Mouse (Mus musculus): ENCODE measurements around the gene Upf1. TPM values are rescaled to one million over a fixed set of nuclear protein-coding genes. Genes with fewer than 3 reads are reported as not detected.
A peak's percentile ranks its signal among the peaks of the same experiment; 100 is the strongest.

Upf1 gene
- total RNA-seq, 2 experiments from 2014 or later = 40.8 to 48.8 TPM

- DNase-seq = no peak
- intact Hi-C loops (cut with DNase I) = no loop called here
These were observed 8.5 kb upstream of the Upf1 start for GRCm38 (mm10) chr8:70361484-70362032.

DNA sequence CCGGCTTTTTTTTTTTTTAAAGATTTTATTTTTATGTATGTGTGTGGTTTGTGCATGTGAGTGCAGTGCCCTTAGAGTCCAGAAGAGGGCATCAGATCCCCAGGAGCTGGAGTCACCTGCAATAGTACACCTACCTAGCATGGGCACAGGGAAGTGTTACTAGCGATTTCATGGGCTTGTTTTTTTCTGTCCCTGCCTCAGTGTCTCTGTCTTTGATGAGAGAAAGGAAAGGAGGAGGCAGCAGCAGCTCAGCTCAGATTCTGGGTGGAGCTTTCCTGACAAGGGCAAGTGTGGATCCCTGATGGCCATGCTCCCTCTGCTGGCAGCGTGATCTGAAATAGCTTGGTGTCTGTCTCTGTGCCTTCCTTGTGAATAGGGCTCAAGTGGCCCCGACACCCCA lies 7.7 kb upstream of the Upf1 start:
- intact Hi-C loops (cut with DNase I) = no loop called here
- DNase-seq = no peak

DNA sequence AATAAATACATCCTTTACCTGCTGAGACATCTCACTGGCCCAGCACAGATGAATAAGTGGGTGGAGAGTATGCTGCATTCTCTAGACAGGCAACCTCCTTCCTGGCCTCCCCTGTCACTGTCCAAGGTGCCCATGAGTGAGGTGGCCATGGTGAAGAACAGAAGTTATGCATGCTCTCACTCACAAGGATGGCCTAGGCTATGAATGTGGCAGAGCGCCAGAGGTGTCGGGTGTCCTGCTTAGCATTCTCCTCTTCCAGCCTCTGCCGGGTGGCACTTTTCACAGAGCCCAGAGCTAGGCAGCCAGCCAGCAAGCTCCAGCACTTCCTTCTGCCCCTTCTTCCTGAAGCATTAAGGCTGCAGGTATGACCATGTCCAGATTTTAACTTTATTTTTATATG lies 6.3 kb upstream of the Upf1 start:
- intact Hi-C loops (cut with DNase I) = no loop called here
- DNase-seq = peak; percentile 62 to 65

- intact Hi-C loops (cut with DNase I) = no loop called here
- DNase-seq = no peak
These were observed 3.0 kb upstream of the Upf1 start for GRCm38 (mm10) chr8:70356111-70356510.

DNA sequence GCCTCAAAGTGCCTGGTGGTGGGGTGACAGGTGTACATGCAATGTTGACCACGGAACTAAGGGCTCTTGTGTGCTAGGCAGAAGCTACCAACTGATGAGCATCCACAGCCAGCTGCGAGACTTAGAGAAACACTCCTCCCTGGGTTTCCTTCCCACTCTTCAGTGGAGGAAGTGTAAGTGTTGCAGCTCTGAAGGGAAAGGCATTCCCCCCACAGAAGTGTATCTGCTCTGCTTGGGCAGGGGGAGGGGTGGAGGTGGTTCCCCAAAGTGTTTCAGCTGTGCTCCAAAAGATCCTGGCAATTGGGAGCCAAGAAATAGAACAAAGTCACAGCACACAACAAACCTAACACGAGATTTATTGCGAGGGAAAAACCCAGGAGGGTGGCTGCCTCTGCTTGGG lies 926 bp upstream of the Upf1 start:
- no peak for DNase-seq
- intact Hi-C loops (cut with DNase I) = no loop called here

DNA sequence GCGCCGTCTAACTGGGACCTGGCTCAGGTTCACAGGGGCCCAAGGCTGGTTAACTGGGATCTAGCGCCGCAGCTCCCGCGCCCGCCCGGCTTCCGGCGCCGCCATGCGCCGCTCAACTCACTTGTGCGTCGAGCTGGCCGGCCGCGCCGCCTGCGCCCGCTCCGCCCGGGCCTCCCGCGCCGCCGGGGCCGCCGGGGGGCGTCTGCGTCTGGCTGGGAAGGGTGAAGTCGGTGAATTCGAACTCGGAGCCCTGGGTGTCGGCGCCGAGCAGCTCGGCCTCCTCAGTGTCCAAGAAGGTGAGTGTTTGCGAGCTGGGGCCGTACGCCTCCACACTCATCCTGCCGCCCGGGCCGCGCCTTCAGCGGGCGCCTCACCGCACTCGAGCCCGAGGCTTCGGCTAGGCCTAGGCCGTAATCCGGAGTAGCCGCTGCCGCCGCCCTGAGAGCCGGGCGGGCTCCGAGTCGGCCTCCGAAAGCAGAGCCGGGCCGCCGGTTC lies 374 bp downstream of the Upf1 start:
- DNase-seq = peak in 1 of 2 experiments; percentile 76
- intact Hi-C loops (cut with DNase I) = no loop called here

DNA sequence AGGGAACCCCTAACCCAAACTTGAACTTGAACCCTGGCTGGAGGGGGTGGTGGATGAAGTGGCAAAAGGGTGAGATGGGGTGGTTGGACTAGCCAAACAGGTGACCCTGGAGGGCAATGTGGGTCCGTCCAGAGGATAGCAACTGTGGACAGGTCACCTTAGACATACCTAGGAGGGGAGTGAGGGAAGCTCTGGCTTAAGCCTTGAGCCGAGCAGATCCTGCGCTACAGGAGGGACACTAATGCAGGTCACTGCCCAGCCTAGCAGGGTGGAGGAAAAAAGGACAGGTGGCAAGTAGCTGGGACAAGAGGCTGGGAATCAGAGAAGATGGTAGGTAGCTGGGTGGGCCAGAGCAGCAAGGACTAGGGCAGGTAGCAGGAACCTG lies 1.1 kb downstream of the Upf1 start:
- no peak for DNase-seq
- intact Hi-C loops (cut with DNase I) = no loop called here

DNA sequence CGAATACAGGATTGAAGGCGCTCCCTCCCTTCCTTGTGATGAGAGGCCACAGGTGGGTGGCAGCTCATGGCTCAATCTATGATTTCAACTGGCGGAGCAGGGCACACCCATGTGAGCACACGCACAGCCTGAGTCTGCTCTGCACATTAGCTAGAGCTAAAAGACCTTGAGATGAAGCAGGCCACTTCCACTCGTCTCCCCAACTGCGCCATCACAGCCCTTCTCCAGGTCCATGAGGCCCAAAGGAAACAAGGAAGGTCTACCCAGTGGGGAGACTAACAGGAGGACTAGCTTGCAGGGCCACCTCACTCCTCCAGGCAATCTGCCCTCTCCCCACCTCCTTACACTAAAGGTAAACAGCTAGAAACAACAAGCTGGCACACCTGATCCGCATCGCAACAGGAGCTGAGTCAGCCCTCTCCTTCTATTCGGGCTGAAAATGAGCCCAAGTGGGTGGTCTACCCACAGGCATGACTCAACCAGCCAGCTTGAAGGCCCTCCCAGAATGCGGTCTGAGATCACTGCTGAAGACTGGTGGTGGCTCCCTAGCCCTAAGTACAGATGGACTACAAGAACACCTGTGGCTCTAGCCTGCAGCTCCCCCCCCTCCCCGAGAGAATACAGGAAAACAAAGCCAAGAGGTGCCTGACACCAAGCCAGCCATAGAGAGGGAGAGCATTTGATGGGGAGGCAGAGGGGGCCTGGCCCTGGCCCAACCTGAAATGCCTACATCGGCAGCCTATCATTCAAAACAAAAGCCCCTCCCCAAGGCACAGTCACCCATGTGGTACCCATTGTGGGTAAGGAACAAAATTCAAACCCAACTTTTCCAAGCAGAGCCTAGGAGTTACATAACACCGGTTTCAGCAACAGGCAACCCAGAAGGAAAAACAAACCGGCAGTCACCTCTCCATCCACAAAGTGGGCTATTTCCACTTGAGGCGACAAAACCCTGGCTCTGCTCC lies 1.8 kb downstream of the Upf1 start:
- intact Hi-C loops (cut with DNase I) = no loop called here

DNA sequence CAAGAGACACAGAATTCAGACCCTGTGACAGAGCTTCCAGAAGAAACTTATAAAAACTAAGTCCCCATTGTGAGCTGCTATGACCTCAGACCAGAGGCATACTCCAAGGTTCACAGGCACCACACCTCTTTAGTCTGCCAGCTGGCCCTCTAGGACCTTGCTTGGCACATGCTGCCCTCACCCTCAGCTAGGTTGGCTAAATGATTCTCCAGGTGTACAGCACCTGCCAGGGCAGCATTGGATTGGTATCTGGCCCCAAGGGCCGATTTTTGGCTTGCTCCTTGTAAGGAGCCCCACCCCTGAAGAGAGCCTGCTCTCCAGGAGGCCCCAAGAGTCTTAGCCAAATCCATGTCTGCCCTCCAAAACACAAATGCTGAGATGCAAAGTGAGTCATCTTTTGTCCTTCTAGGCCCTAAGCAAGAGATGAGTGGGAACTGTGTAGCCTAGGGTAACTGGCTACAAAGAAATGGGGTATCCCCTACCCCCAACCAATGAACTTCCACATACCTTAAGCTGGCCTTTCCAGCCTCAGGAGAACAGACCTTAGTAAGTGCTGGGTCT lies 5.1 kb downstream of the Upf1 start:
- intact Hi-C loops (cut with DNase I) = no loop called here
- no peak for DNase-seq

More for the DNA sequence above, 1.8 kb downstream of the Upf1 start:
- DNase-seq = no peak

- intact Hi-C loops (cut with DNase I) = no loop called here
- DNase-seq = no peak
These were observed 5.6 kb downstream of the Upf1 start for GRCm38 (mm10) chr8:70347443-70347842.

- intact Hi-C loops (cut with DNase I) = no loop called here
- DNase-seq = no peak
These were observed 8.8 kb downstream of the Upf1 start for GRCm38 (mm10) chr8:70344279-70344678.

DNA sequence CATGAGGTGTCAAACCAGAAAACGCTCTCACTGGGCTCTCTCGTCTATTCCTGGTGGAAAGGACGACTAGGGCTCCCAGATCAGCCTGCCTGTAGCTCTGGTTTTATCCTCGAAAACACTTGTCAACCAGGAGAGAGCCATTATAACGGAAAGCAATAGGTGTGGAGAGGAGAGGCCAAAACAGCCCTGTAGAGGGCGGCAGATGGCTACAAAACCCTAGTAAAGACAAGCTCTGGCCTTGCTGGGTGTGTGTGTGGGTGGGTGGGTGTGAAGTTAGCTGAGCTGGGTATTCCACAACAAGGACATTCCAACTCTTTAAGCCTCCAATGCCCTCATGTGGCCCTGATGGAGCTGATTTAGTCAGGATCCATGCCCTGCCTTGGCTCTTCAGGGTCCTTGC lies 9.4 kb downstream of the Upf1 start:
- intact Hi-C loops (cut with DNase I) = loop anchor here (2.0 kb wide), 1 partner anchor 161 kb away; no protein-coding TSS in a partner anchor
- DNase-seq = peak; percentile 48 to 68

- intact Hi-C loops (cut with DNase I) = loop anchor here (2.0 kb wide), 1 partner anchor 162 kb away; no protein-coding TSS in a partner anchor
- no peak for DNase-seq
These were observed 10.0 kb downstream of the Upf1 start for GRCm38 (mm10) chr8:70343076-70343475.

- intact Hi-C loops (cut with DNase I) = loop anchor here (2.0 kb wide), 1 partner anchor 163 kb away; no protein-coding TSS in a partner anchor
- no peak for DNase-seq
These were observed 11.1 kb downstream of the Upf1 start for GRCm38 (mm10) chr8:70342007-70342406.

- DNase-seq = no peak
- intact Hi-C loops (cut with DNase I) = no loop called here
These were observed 12.4 kb downstream of the Upf1 start for GRCm38 (mm10) chr8:70340659-70341058.

- DNase-seq = no peak
- intact Hi-C loops (cut with DNase I) = no loop called here
These were observed 14.1 kb downstream of the Upf1 start for GRCm38 (mm10) chr8:70338931-70339330.

- intact Hi-C loops (cut with DNase I) = no loop called here
- no peak for DNase-seq
These were observed 20.2 kb downstream of the Upf1 start for GRCm38 (mm10) chr8:70332878-70333202.

DNA sequence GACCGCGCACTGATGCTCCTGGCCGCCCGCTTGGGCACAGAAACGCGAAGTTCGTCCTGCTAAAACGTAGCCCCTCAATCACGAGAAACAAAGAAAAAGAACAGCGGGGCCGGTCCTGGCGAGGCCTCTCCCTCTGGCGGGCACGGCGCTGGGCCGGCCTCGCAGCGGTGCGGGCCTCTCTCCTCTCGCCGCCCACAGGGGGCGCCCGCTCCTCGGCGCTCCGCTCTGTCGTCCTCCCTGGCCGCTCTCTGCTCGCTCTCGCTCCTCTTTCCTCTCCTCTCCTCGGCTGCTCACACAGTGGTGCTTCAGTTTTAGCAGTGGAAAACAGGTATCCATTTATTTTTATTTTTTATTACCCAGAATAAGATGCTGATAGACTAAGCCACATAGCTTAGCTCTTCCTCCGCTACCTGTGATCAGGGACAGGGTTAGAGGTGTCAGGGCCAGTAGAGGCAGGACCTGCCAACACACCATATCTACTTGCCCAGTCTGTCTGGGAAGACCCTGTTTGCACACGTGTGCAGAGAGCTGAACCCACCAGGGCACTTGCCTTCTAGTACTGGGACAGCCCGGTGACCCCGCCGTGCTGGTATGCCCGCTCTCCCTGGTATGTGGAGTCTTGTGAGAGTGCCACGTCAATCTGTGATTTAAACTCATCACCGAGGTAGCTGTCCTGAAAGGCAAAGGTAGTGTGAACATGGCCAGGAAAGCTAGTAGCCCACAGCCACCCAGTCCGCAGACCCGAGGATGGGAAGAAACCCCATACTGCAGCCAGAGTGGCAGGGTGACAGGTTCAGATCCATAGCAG lies 20.8 kb downstream of the Upf1 start:
- intact Hi-C loops (cut with DNase I) = no loop called here

DNA sequence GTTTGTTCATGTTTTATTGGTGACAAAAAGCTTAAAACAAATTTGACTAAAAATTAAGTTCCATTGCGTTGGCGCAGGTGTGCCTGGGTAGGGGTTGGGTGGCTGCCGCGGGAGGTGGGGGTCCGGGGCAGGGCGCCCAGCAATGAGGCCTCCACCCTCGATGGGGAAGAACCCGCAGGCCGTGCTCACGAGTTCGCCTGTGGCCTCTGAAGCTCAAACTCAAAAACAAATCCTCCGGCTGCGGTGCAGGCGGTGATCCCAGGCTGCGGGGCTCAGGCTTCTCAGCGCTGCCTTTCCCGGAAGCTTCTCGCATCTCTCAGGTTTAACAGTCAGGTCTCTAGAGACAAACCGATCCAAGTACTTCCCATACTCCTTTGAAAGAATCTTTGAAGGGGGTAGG lies 21.6 kb downstream of the Upf1 start:
- intact Hi-C loops (cut with DNase I) = no loop called here
- no peak for DNase-seq

More for the DNA sequence above, 20.8 kb downstream of the Upf1 start:
- peak; percentile 69 to 78 for DNase-seq

- intact Hi-C loops (cut with DNase I) = no loop called here
These were observed 22.2 kb downstream of the Upf1 start for GRCm38 (mm10) chr8:70330741-70331364.

More at GRCm38 (mm10) chr8:70330741-70331364, 22.2 kb downstream of the Upf1 start:
- peak; percentile 45 to 58 for DNase-seq

Data from heart, postnatal 10 days (tissue).